Mouse (Mus musculus) right cerebral cortex, postnatal 4 days (tissue): ENCODE measurements around the gene Tex37.

ENCODE experiments used
- DNase-seq: peaks from one replicate; pipeline ENCODE4 v3.0.0-alpha.2; 2022

The Tex37 gene

DNA sequence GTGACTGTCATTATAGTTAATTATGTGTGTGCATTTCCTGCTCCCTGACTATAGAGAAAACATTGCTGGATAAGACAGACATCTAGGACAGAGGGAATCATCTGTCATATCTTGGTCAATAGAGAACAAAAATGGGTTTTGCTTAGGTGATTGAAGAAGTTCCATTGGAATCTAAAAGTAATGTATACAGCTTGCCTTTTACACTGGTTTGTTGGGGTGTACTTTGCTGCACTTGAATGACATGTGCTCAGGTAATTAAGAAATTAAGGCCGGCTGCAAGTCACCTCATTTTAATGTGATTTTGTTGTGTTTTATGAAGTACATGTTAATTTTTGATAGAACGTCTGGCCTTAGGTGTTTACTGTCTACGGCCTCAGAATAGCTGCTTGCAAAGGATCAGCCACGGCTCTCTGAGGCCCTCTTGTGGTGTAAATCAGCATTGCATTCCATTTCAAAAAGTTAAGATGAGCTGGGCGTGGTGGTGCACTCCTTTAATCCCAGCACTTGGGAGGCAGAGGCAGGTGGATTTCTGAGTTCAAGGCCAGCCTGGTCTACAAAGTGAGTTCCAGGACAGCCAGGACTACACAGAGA, 37.9 kb downstream of the Tex37 start:
- DNase-seq = peak; percentile 74

DNA sequence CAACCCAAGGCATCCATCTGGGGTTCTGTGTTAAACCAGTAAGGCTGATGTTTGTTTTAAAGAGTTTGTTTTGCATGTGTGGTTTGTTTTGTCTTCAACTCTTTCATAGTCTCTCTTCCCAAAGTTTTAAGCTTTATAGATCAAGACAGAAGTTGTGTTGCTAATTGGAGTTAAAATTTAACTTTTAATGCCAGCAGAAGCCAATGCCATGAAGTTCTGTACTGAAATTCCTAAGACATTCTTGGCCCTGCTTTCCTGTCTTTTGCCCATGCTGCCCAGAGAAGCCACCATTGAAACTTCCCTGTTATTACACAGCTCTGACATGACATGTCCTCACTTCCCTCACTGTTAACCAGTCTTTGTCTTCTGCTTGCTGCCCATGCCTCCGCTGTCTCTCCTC, 43.7 kb downstream of the Tex37 start:
- DNase-seq = no peak

DNA sequence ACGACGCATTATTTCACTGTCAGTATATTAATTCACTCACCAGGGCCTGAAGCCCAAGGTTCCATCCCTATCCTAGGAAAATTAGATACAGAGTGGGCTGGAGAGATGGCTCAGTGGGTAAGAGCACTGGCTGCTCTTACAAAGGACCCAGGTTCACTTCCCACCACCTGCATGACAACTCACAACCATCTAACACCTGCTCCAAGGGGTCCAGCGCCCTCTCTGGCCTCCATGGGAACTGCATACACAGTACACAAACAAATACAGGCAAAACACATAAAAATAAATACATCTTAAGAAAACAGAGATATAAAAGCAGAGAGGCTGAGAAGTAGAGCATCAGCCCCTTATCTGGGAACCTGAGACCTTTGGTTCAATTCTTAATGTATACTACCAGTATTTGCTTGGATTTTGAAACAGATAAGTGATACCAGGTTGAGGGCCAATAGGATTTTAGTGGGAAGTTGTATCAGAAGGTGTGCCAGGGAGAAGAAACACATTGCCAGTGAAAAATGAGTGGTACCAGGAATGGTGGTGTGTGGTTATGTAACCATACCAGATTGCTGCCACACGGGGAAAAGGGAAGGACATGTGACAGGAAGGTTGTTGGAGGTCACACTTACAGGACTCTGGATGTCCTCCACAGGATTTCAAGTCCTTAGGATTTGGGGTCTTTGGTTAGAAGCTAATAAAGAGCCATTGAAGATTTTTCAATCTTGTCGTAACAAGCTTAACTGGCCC, 44.5 kb downstream of the Tex37 start:
- no peak for DNase-seq

DNA sequence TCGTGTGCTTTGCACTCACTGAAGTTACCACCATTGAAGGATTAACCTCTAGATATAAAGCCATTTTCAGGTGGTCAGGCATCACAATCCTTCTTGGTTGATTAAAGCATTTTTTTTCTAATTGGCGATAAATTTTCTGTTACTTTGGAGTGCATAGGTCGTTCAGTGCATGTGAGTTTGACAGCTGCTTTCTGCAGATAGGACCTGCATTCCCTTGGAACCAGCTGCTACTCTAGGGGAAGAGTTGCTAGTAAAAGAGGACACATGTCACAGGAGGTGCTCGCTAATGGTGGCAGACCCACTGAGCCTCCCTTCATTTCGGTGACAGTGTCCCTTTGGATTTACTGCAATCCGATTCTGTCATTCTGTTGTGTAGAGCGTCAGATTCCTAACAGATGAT, 46.2 kb downstream of the Tex37 start:
- no peak for DNase-seq

DNA sequence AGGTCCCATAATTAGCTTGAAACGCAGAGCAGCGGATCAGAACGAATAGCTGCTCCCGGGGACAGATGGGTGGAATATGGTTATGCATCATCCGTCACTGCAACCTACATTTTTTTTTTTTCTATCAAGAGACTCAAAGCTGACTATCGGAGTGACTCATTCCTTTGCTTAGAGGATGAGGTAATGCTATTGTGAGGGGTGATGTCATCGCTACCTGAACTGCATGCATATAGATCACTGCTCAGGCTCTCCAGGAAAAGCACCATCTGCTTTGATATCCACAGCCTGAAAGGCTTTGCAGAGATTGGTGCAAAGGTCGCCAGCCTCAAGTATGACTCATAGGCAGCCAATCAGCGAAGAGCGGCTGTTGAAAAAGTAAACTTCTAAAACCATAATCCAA, 46.6 kb downstream of the Tex37 start:
- no peak for DNase-seq

DNA sequence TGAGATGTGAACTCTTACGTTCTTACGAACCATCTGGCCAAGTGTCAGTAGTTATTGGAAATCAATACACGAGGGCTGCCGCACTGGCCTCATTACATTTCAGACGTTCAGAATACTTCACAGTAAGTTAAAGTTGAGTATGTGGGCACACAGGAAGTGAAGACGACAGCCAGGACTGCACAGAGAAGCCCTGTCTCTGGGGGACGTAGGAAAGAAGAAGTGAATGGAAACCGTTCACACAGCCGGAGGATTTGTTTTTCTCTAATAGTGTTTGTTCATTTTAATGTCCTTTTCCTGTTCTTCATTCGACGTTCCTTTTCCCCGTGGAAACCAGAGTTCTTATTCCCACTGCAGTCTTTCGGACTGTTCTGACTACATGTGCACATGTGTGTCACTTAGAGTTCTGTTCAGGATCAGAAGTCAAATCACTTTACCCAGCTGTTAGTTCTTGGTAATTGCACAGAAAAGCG, 47.2 kb downstream of the Tex37 start:
- DNase-seq = no peak

DNA sequence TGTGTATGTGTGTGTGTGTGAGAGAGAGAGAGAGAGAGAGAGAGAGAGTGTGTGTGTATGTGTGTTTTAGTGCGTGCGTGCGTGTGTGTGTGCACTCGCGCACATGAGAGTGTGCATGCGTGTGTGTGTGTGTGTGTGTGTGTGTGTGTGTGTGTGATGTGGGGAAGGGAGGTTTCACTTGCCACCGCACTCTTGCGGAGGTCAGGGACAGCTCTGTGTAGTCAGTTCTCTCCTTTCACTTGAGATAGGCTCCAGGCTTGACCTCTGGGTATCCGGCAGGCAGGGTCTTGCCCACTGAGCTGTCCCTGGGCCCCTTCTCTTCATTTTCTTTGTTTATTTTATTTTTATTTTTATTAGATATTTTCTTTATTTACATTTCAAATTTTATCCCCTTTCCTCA, 51.4 kb downstream of the Tex37 start:
- DNase-seq = no peak

DNA sequence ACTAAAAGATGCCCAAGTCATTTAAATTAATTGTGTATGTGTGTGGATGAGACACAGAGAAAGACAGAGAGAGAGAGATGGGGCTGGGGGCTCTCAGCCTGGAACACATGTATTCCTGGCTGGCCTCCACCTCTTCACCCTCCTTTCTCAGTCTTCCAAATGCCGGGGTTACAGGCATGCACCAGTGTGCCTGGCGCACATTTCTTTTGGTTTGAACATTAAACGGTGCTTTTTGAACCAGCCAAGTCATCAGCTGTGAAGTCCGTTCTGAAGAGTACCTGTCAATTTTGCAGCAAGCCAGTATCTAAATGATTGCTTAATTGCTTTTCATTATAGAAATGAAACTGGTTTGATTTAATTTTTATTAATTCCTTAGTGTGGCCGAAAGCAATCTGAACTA, 52.0 kb downstream of the Tex37 start:
- DNase-seq = no peak

DNA sequence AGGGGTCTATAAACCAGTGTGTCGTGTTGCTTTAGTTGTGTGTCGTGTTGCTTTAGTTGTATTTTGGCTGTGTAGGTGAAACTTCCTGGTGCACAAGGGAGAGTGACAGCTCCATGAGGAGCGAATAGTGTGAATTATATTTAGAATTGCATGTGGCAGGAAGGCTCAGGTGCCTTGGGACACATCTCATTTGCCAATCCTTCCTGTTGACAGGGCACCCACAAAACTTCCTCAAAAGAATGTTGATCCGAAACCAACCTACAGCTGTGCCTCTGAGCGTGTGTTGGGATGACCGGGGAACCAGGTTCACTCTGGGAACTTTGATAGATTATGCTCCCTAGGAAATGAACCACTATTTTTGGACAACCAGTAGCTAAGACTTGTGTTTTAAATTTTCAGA, 54.4 kb downstream of the Tex37 start:
- no peak for DNase-seq
